Comparison of ENCODE assay signal across 22 mouse cellular contexts in genomic region chr11:10570489-10570888, GRCm38 (mm10).
"Had no signal": no experiment of that assay in that cellular context is flagged by ENCODE, and none has a peak within 500 bp of the region (broad histone marks: within the 10 kb centered on the region; RNA-seq: fewer than 3 reads in every experiment).

No protein-coding gene starts in this region.

- H3K4me3 ChIP-seq: kidney, embryonic 15.5 days; left cerebral cortex, adult 2 months; megakaryocyte, embryonic 14.5 days; neural tube, embryonic 12.5 days; neural tube, embryonic 15.5 days had no signal

- H3K27me3 ChIP-seq: kidney, embryonic 15.5 days; megakaryocyte, embryonic 14.5 days; neural tube, embryonic 12.5 days; neural tube, embryonic 15.5 days had no signal

- H3K4me1 ChIP-seq: kidney, embryonic 15.5 days; megakaryocyte, embryonic 14.5 days; neural tube, embryonic 12.5 days; neural tube, embryonic 15.5 days had no signal

- H3K9ac ChIP-seq: kidney, embryonic 15.5 days; liver, embryonic 14.5 days; liver, postnatal 0 days; lung, embryonic 14.5 days; neural tube, embryonic 12.5 days; neural tube, embryonic 15.5 days had no signal

- H3K9me3 ChIP-seq: kidney, embryonic 15.5 days; megakaryocyte, embryonic 14.5 days; neural tube, embryonic 12.5 days; neural tube, embryonic 15.5 days had no signal

- ATAC-seq: liver, postnatal 0 days; lung, postnatal 0 days had no signal

- H3K36me3 ChIP-seq: kidney, embryonic 15.5 days; neural tube, embryonic 12.5 days; neural tube, embryonic 15.5 days had no signal

- H3K27ac ChIP-seq: kidney, embryonic 15.5 days; left cerebral cortex, adult 2 months; liver, embryonic 14.5 days; neural tube, embryonic 12.5 days; neural tube, embryonic 15.5 days; stomach, postnatal 0 days had no signal

- H3K4me2 ChIP-seq: kidney, embryonic 15.5 days; lung, embryonic 14.5 days; neural tube, embryonic 12.5 days; neural tube, embryonic 15.5 days had no signal

- DNase-seq: kidney, adult 11 months; kidney, adult 8-10 months; kidney, postnatal 10 days; kidney, postnatal 36 days; layer of hippocampus, postnatal 36 days; liver, postnatal 0 days; lung, embryonic 14.5 days; lung, postnatal 36 days; right cerebral cortex, adult 18-20 months; right cerebral cortex, postnatal 14 days; right cerebral cortex, postnatal 4 days; thymus, adult 2 months; thymus, postnatal 14 days; thymus, postnatal 4 days had no signal
